Mouse (Mus musculus) heart, embryonic 14.5 days (tissue): ENCODE results near the gene Shbg. TPM values are rescaled to one million over a fixed set of nuclear protein-coding genes. Genes with fewer than 3 reads are reported as not detected.

ENCODE experiments used
- ATAC-seq: fragments of 200-750 bp; cut with Nextera tagmentation; 2 replicates; pipeline ENCODE4 v1.8.0; 2017; ENCODE audit warnings: low read depth, moderate TSS enrichment; ENCODE audit not compliant: insufficient number of reproducible peaks, insufficient read depth, low FRiP score
- H3K27ac ChIP-seq, 2 experiments: fragments of 200-500 bp in 1 of 2; fragments of 300-500 bp in 1 of 2; sonication (generic) in 1 of 2; replicated peaks in 1 of 2; 2 replicates each; pipeline ENCODE4 v1.5.1; 2012 to 2014; ENCODE audit warnings: low read depth in 2 of 2, low read length in 2 of 2, control low read depth in 1 of 2, mild to moderate bottlenecking in 1 of 2, mixed read lengths in 1 of 2; ENCODE audit not compliant: control insufficient read depth in 1 of 2, insufficient read depth in 1 of 2
- H3K27me3 ChIP-seq: fragments of 300-500 bp; sonication (generic); 2 replicates; pipeline ENCODE4 v1.6.1; 2014; ENCODE audit warnings: mild to moderate bottlenecking, low read length, control low read depth; ENCODE audit not compliant: control insufficient read depth, insufficient read depth
- H3K36me3 ChIP-seq: fragments of 300-500 bp; sonication (generic); 2 replicates; pipeline ENCODE4 v1.6.1; 2014; ENCODE audit warnings: mild to moderate bottlenecking, control low read depth, low read length, mixed read lengths; ENCODE audit not compliant: control insufficient read depth, insufficient read depth
- H3K4me1 ChIP-seq, 2 experiments: fragments of 200-500 bp in 1 of 2; fragments of 300-500 bp in 1 of 2; sonication (generic) in 1 of 2; 2 replicates each; pipeline ENCODE4 v1.6.1; 2012 to 2014; ENCODE audit warnings: low read length in 2 of 2, control low read depth in 1 of 2, mixed read lengths in 1 of 2; ENCODE audit not compliant: control insufficient read depth in 2 of 2, insufficient read depth in 2 of 2
- H3K4me2 ChIP-seq: fragments of 300-500 bp; sonication (generic); 2 replicates; pipeline ENCODE4 v1.6.1; 2014; ENCODE audit warnings: mild to moderate bottlenecking, low read length
- H3K4me3 ChIP-seq, 2 experiments: fragments of 200-500 bp in 1 of 2; fragments of 300-500 bp in 1 of 2; sonication (generic) in 1 of 2; 2 replicates each; pipeline ENCODE4 v1.5.1; 2012 to 2014; ENCODE audit warnings: low read length in 2 of 2, mild to moderate bottlenecking in 2 of 2, control low read depth in 1 of 2, low read depth in 1 of 2, moderate library complexity in 1 of 2; ENCODE audit not compliant: control insufficient read depth in 1 of 2, insufficient read depth in 1 of 2
- H3K9ac ChIP-seq: fragments of 300-500 bp; sonication (generic); 2 replicates; pipeline ENCODE4 v1.6.1; 2014; ENCODE audit warnings: mild to moderate bottlenecking, low read length
- H3K9me3 ChIP-seq: fragments of 300-500 bp; sonication (generic); 2 replicates; pipeline ENCODE4 v1.6.1; 2016; ENCODE audit warnings: low read length, control low read depth; ENCODE audit not compliant: control insufficient read depth
- WGBS: fragments of 180-500 bp; shearing (Covaris S2); extraction: QIAGEN DNeasy Blood & Tissue Kit; methylation state at CpG from one replicate; pipeline ENCODE4 v1.1.7; 2014; 5-methylcytosine and 5-hydroxymethylcytosine counted together
- polyA plus RNA-seq: library from polyadenylated mRNA; unstranded; fragments of >200 nt; fragmentation: Nextera tagmentation; extraction: Ambion mirVana; gene quantifications from 2 replicates; pipeline ENCODE4 v1.2.1, GENCODE M21; 2014

Shbg gene
- polyA plus RNA-seq, 1 experiment from 2014 or later, result not detected

GRCm38 (mm10) chr11:69594853-69595252 lies 22.9 kb downstream of the Shbg start:
- H3K36me3 ChIP-seq, result peaks cover 38% of the 10 kb centered on the region
- no peaks in the 10 kb centered on the region for H3K9me3 ChIP-seq
- no peak overlapping the region for H3K4me2 ChIP-seq
- H3K9ac ChIP-seq, result no peak overlapping the region
- 93% methylated on average over 6 of the region's 6 CpGs for WGBS
- no peak for ATAC-seq
- H3K4me1 ChIP-seq, result peaks cover 7 to 8% of the 10 kb centered on the region in 2 experiments
- H3K4me3 ChIP-seq, result no peak overlapping the region
- H3K27ac ChIP-seq, result no peak overlapping the region
- no peaks in the 10 kb centered on the region for H3K27me3 ChIP-seq

GRCm38 (mm10) chr11:69592799-69593198 lies 24.9 kb downstream of the Shbg start:
- no peak overlapping the region for H3K27ac ChIP-seq
- peaks cover 59% of the 10 kb centered on the region for H3K36me3 ChIP-seq
- no peaks in the 10 kb centered on the region for H3K4me1 ChIP-seq
- no peak overlapping the region for H3K9ac ChIP-seq
- H3K4me3 ChIP-seq, result no peak overlapping the region
- ATAC-seq, result no peak
- H3K27me3 ChIP-seq, result no peaks in the 10 kb centered on the region
- no peaks in the 10 kb centered on the region for H3K9me3 ChIP-seq
- 71% methylated on average over 4 of the region's 4 CpGs for WGBS
- no peak overlapping the region for H3K4me2 ChIP-seq

GRCm38 (mm10) chr11:69591899-69592637 lies 25.6 kb downstream of the Shbg start:
- H3K27ac ChIP-seq, result no peak overlapping the region
- H3K4me3 ChIP-seq, result no peak overlapping the region
- no peak for ATAC-seq
- no peak overlapping the region for H3K9ac ChIP-seq
- H3K27me3 ChIP-seq, result no peaks in the 10 kb centered on the region
- H3K36me3 ChIP-seq, result peaks cover 66% of the 10 kb centered on the region
- WGBS, result 71% methylated on average over 7 of the region's 7 CpGs
- H3K4me1 ChIP-seq, result no peaks in the 10 kb centered on the region
- H3K4me2 ChIP-seq, result no peak overlapping the region
- no peaks in the 10 kb centered on the region for H3K9me3 ChIP-seq

- 85% methylated on average over 3 of the region's 3 CpGs for WGBS
- no peak overlapping the region for H3K27ac ChIP-seq
Measured at GRCm38 (mm10) chr11:69591424-69591823, 26.3 kb downstream of the Shbg start.

GRCm38 (mm10) chr11:69590622-69591021 lies 27.1 kb downstream of the Shbg start:
- Histone ChIP-seq H3K9me3 (no peaks in the 10 kb centered on the region), H3K36me3 (peaks cover 67% of the 10 kb centered on the region), H3K27ac (no peak overlapping the region), H3K4me2 (no peak overlapping the region), H3K27me3 (no peaks in the 10 kb centered on the region), H3K9ac (no peak overlapping the region), H3K4me1 (0 out of 4 replicates have a peak, but pooled peaks cover 0 to 2% of the 10 kb centered on the region in 2 experiments), H3K4me3 (no peak overlapping the region)
- no peak for ATAC-seq
- 89% methylated on average over 8 of the region's 8 CpGs for whole genome bisulfite sequencing

More at GRCm38 (mm10) chr11:69591424-69591823, 26.3 kb downstream of the Shbg start:
- no peaks in the 10 kb centered on the region for H3K9me3 ChIP-seq
- no peak overlapping the region for H3K4me2 ChIP-seq
- H3K9ac ChIP-seq, result no peak overlapping the region
- no peak overlapping the region for H3K4me3 ChIP-seq
- no peaks in the 10 kb centered on the region for H3K27me3 ChIP-seq
- no peak for ATAC-seq
- no peaks in the 10 kb centered on the region for H3K4me1 ChIP-seq
- H3K36me3 ChIP-seq, result peaks cover 67% of the 10 kb centered on the region

- Histone ChIP-seq H3K36me3 (peaks cover 67% of the 10 kb centered on the region), H3K4me1 (0 out of 4 replicates have a peak, but pooled peaks cover 0 to 2% of the 10 kb centered on the region in 2 experiments), H3K9me3 (no peaks in the 10 kb centered on the region), H3K4me2 (no peak overlapping the region), H3K27ac (no peak overlapping the region), H3K27me3 (no peaks in the 10 kb centered on the region), H3K9ac (no peak overlapping the region), H3K4me3 (no peak overlapping the region)
- no peak for ATAC-seq
- WGBS, result 87% methylated on average over 22 of the region's 22 CpGs
Measured at GRCm38 (mm10) chr11:69589207-69589834, 28.4 kb downstream of the Shbg start.

GRCm38 (mm10) chr11:69585718-69586325 lies 31.9 kb downstream of the Shbg start:
- Histone ChIP-seq H3K9me3 (no peaks in the 10 kb centered on the region), H3K4me1 (peaks cover 3 to 11% of the 10 kb centered on the region in 2 experiments; a peak in 3 of 4 replicates), H3K4me2 (no peak overlapping the region), H3K4me3 (no peak overlapping the region), H3K9ac (0 out of 2 replicates have a peak overlapping the region, but pooled peaks have one; percentile 9), H3K27ac (no peak overlapping the region), H3K36me3 (peaks cover 52% of the 10 kb centered on the region), H3K27me3 (no peaks in the 10 kb centered on the region)
- no peak for ATAC-seq
- 60% methylated on average over 7 of the region's 7 CpGs for WGBS
